Mouse (Mus musculus): ENCODE data around the gene Cdh13.

- TF ChIP-seq GATA1 (IDR thresholded peaks at IDR 0.05; ENCODE audit: borderline replicate concordance, low read length), result no peak
- no peak for TF ChIP-seq FLI1 (IDR thresholded peaks at IDR 0.05; ENCODE audit: low read length)
Measured at GRCm38 (mm10) chr8:118538816-118539558, 255.5 kb downstream of the Cdh13 start.

All from megakaryocyte, embryonic 14.5 days (primary cell).